Mouse (Mus musculus): ENCODE data around the gene Hs6st3.

The Hs6st3 gene

GRCm38 (mm10) chr14:119902486-119902885, 764.3 kb downstream of the Hs6st3 start:
- DNase-seq (ENCODE audit: low read depth, low spot score) = no peak

- DNase-seq (ENCODE audit: low read depth, low spot score) = no peak
These were observed 770.0 kb downstream of the Hs6st3 start for GRCm38 (mm10) chr14:119908032-119908675.

GRCm38 (mm10) chr14:119914508-119914907, 776.4 kb downstream of the Hs6st3 start:
- DNase-seq (ENCODE audit: low read depth, low spot score) = no peak

GRCm38 (mm10) chr14:119918281-119919034, 780.3 kb downstream of the Hs6st3 start:
- DNase-seq (ENCODE audit: low read depth, low spot score) = no peak

GRCm38 (mm10) chr14:119919177-119919576, 781.0 kb downstream of the Hs6st3 start:
- no peak for DNase-seq (ENCODE audit: low read depth, low spot score)
